Mouse (Mus musculus): ENCODE data around the gene Rps19bp1. TPM values are rescaled to one million over a fixed set of nuclear protein-coding genes. Genes with fewer than 3 reads are reported as not detected.

Rps19bp1 gene
- polyA plus RNA-seq, 1 experiment from 2014 or later = 57.3 TPM

GRCm38 (mm10) chr15:80232331-80232730 lies 31.8 kb downstream of the Rps19bp1 start:
- no peak overlapping the region for H3K27ac ChIP-seq
- H3K36me3 ChIP-seq = peaks cover 20% of the 10 kb centered on the region
- no peak for ATAC-seq (replicated peaks; ENCODE audit: low FRiP score)
- 79% methylated on average over 2 of the region's 2 CpGs for WGBS
- no peak overlapping the region for H3K9ac ChIP-seq
- no peak overlapping the region for H3K4me3 ChIP-seq (replicated peaks)
- no peak overlapping the region for H3K4me2 ChIP-seq
- no peaks in the 10 kb centered on the region for H3K27me3 ChIP-seq
- H3K4me1 ChIP-seq = peaks cover 20% of the 10 kb centered on the region
- H3K9me3 ChIP-seq (replicated peaks) = no peaks in the 10 kb centered on the region

DNA sequence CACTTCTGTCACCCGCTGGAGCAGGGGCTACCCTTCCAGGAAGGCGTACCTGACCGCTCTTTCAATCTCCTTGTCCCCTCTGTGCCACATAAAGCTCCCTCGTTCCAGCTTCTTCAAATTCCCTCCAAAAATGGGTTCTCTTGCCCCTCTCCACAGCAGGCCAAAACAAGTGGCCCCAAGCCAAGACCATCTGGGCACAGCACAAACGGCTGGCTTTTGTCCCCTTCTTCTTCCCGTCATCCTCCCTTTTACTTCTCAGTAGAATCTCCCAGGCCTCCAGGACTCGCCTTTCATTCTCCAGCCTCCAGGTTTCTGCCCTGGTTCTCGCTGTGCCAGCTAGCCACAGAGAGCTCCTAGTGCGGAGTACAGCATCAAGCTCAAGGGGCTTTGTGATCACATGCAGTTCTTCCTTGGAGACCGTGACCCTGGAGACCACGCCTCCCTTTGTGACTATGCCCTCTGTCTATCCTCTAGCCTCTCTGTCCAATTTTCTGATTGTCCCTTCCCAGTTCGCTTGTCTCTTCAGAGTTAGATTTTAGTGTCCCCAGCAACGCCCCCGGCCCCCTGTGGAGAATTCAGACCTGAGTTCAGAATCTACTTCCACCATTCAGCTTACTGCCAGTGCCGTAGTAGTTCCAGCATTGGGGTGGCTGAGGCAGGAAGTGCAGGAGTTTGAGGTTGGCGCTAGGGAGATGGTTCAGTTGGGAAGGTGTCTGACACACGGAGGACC lies 35.9 kb downstream of the Rps19bp1 start:
- no peak overlapping the region for H3K4me2 ChIP-seq
- ATAC-seq (replicated peaks; ENCODE audit: low FRiP score) = no peak
- WGBS = 78% methylated on average over 17 of the region's 17 CpGs

GRCm38 (mm10) chr15:80225796-80226195 lies 38.3 kb downstream of the Rps19bp1 start:
- Histone ChIP-seq H3K4me3 (replicated peaks) (no peak overlapping the region), H3K4me2 (no peak overlapping the region), H3K9ac (no peak overlapping the region), H3K27me3 (no peaks in the 10 kb centered on the region), H3K9me3 (replicated peaks) (no peaks in the 10 kb centered on the region), H3K36me3 (no peaks in the 10 kb centered on the region), H3K27ac (no peak overlapping the region), H3K4me1 (peaks cover 4% of the 10 kb centered on the region; the same call in 1 of the 2 replicates)
- WGBS = 47% methylated on average over 2 of the region's 2 CpGs
- no peak for ATAC-seq (replicated peaks; ENCODE audit: low FRiP score)

More for the DNA sequence above, 35.9 kb downstream of the Rps19bp1 start:
- Histone ChIP-seq H3K27ac (no peak overlapping the region), H3K9ac (no peak overlapping the region), H3K27me3 (no peaks in the 10 kb centered on the region), H3K4me1 (peaks cover 8% of the 10 kb centered on the region), H3K9me3 (replicated peaks) (no peaks in the 10 kb centered on the region), H3K4me3 (replicated peaks) (no peak overlapping the region), H3K36me3 (no peaks in the 10 kb centered on the region)

DNA sequence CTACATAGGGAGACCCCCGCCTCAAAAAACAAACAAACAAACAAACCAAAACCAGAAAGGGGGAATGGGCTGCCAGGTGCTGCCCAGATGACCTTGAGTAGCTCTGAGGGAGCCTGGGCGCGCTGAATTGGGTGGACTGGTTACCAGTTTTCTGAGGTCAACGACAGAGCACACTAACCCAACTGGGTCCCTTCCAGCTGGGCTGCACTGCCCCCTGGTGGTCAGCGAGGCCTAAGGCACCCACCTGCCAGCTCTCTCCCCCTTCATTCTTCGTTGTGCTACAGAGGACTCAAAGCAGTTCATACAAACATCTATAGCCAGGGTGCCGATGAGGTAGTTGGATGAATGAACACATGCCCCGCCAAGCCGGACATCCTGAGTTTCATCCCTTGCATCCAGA lies 38.9 kb downstream of the Rps19bp1 start:
- H3K9ac ChIP-seq = no peak overlapping the region
- no peak overlapping the region for H3K4me2 ChIP-seq
- no peak overlapping the region for H3K27ac ChIP-seq
- H3K9me3 ChIP-seq (replicated peaks) = no peaks in the 10 kb centered on the region
- H3K36me3 ChIP-seq = no peaks in the 10 kb centered on the region
- no peaks in the 10 kb centered on the region for H3K27me3 ChIP-seq
- ATAC-seq (replicated peaks; ENCODE audit: low FRiP score) = no peak; the same call in 1 of the 2 replicates
- WGBS = 30% methylated on average over 9 of the region's 9 CpGs
- peaks cover 4% of the 10 kb centered on the region; the same call in 1 of the 2 replicates for H3K4me1 ChIP-seq
- no peak overlapping the region for H3K4me3 ChIP-seq (replicated peaks)

GRCm38 (mm10) chr15:80223751-80224150 lies 40.4 kb downstream of the Rps19bp1 start:
- Histone ChIP-seq H3K4me1 (peaks cover 11% of the 10 kb centered on the region), H3K36me3 (no peaks in the 10 kb centered on the region), H3K27ac (no peak overlapping the region), H3K27me3 (no peaks in the 10 kb centered on the region), H3K4me2 (no peak overlapping the region), H3K9ac (no peak overlapping the region), H3K9me3 (replicated peaks) (no peaks in the 10 kb centered on the region), H3K4me3 (replicated peaks) (no peak overlapping the region)
- WGBS = 89% methylated on average over 7 of the region's 7 CpGs
- ATAC-seq (replicated peaks; ENCODE audit: low FRiP score) = no peak

DNA sequence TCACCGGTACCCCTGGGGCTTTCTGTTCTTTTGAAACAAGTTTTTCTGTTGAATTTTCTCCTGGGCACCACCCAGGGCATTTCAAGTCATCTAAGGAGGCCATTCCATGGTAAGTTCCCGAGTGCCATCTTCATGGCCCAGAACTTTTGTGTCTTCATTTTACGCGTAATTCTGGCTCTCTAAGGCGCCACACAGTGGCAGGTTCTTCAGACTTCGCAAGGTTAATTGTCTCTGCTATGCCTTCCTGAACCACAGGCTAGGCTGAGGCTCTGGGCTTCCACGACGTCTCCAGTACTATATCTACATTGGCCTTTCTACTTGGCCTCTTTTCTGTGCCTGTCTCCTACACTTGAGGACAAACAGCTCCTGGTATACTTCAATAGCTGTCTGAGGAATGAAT lies 43.1 kb downstream of the Rps19bp1 start:
- Histone ChIP-seq H3K4me1 (peaks cover 11% of the 10 kb centered on the region), H3K4me2 (no peak overlapping the region), H3K9ac (no peak overlapping the region), H3K4me3 (replicated peaks) (no peak overlapping the region), H3K27ac (no peak overlapping the region), H3K36me3 (no peaks in the 10 kb centered on the region), H3K9me3 (replicated peaks) (no peaks in the 10 kb centered on the region), H3K27me3 (no peaks in the 10 kb centered on the region)
- WGBS = 72% methylated on average over 8 of the region's 8 CpGs
- no peak for ATAC-seq (replicated peaks; ENCODE audit: low FRiP score)

- Histone ChIP-seq H3K4me2 (peak overlapping the region; percentile 32), H3K4me3 (replicated peaks) (no peak overlapping the region), H3K27ac (no peak overlapping the region), H3K36me3 (no peaks in the 10 kb centered on the region), H3K9ac (no peak overlapping the region), H3K9me3 (replicated peaks) (no peaks in the 10 kb centered on the region), H3K4me1 (peaks cover 7% of the 10 kb centered on the region), H3K27me3 (no peaks in the 10 kb centered on the region)
- no peak for ATAC-seq (replicated peaks; ENCODE audit: low FRiP score)
- WGBS = 69% methylated on average over 4 of the region's 4 CpGs
Observed at GRCm38 (mm10) chr15:80219705-80220657, 44.1 kb downstream of the Rps19bp1 start.

DNA sequence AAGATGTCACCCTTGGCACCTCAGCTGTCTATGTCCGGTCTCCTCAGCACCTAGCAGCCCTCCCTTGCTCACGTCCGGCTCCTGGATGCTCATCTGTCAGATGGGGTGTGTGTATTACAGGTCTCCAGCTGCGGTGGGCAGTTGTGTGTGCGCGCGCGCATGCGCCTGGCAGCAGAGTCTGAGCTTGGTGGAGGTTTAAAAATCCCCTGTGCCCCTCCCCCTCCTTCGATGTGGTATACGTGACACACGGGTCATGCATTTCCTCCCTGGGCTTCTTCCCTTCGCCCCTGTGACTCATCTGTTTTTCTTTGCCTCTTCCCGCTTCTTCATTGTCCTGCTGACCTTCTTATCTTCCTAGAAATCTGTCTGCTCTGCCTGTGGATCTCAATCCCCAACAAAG lies 44.9 kb downstream of the Rps19bp1 start:
- H3K9ac ChIP-seq = no peak overlapping the region
- 32% methylated on average over 14 of the region's 14 CpGs for WGBS
- H3K4me1 ChIP-seq = peaks cover 7% of the 10 kb centered on the region
- no peak overlapping the region for H3K4me3 ChIP-seq (replicated peaks)
- no peak for ATAC-seq (replicated peaks; ENCODE audit: low FRiP score)
- H3K4me2 ChIP-seq = peak overlapping the region; percentile 32
- no peaks in the 10 kb centered on the region for H3K36me3 ChIP-seq
- H3K27me3 ChIP-seq = no peaks in the 10 kb centered on the region
- no peak overlapping the region for H3K27ac ChIP-seq
- H3K9me3 ChIP-seq (replicated peaks) = no peaks in the 10 kb centered on the region

DNA sequence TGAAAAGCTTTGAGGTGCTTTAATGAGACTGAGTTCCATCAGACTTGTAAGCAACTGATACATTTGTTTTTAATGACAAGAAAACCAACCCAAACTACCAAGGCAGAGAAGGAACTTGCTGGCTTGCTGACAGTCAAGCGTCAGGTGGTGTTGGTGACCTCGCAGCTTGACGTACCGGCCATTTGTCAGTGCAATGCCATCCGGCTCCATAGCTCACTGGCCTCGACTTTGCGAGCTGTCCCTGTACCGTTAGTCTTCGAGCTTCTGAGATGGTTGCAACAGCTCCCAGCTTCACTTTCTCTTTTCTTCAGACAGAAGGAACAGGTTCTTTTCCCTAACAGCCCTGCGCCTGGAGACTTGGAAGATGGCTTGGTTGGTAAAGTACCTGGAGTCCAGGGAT lies 46.6 kb downstream of the Rps19bp1 start:
- no peak overlapping the region for H3K4me2 ChIP-seq
- no peak overlapping the region for H3K27ac ChIP-seq
- H3K4me3 ChIP-seq (replicated peaks) = no peak overlapping the region
- no peaks in the 10 kb centered on the region for H3K9me3 ChIP-seq (replicated peaks)
- H3K9ac ChIP-seq = no peak overlapping the region
- H3K36me3 ChIP-seq = peaks cover 6% of the 10 kb centered on the region; the same call in 1 of the 2 replicates
- no peak for ATAC-seq (replicated peaks; ENCODE audit: low FRiP score)
- H3K27me3 ChIP-seq = no peaks in the 10 kb centered on the region
- WGBS = 84% methylated on average over 10 of the region's 10 CpGs
- peaks cover 7% of the 10 kb centered on the region for H3K4me1 ChIP-seq

DNA sequence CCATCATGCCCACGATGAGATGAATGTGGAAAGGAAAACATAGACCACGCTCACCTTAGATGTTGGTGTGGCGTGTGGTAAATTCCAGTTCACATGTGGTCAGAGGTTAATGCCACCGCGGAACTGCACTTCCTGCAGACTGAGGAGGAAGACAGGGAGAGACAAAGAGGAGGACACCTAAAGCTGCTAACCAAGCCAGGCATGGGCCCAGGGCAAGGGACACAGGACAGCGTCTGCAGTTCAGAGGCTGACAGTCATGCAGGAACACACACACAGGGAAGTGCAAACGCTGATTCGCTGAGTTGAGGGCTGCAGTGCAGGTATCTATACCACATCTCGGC lies 47.7 kb downstream of the Rps19bp1 start:
- no peaks in the 10 kb centered on the region for H3K27me3 ChIP-seq
- H3K4me1 ChIP-seq = peaks cover 7% of the 10 kb centered on the region
- H3K9ac ChIP-seq = no peak overlapping the region
- H3K27ac ChIP-seq = no peak overlapping the region
- H3K4me2 ChIP-seq = no peak overlapping the region
- WGBS = 60% methylated on average over 9 of the region's 9 CpGs
- no peak for ATAC-seq (replicated peaks; ENCODE audit: low FRiP score)
- no peaks in the 10 kb centered on the region for H3K9me3 ChIP-seq (replicated peaks)
- H3K4me3 ChIP-seq (replicated peaks) = no peak overlapping the region
- peaks cover 16% of the 10 kb centered on the region for H3K36me3 ChIP-seq

GRCm38 (mm10) chr15:80215716-80216479 lies 48.2 kb downstream of the Rps19bp1 start:
- Histone ChIP-seq H3K9me3 (replicated peaks) (no peaks in the 10 kb centered on the region), H3K4me3 (replicated peaks) (no peak overlapping the region), H3K4me1 (peaks cover 7% of the 10 kb centered on the region), H3K4me2 (no peak overlapping the region), H3K9ac (no peak overlapping the region), H3K27ac (no peak overlapping the region), H3K36me3 (peaks cover 21% of the 10 kb centered on the region), H3K27me3 (no peaks in the 10 kb centered on the region)
- WGBS = 16% methylated on average over 10 of the region's 10 CpGs
- no peak for ATAC-seq (replicated peaks; ENCODE audit: low FRiP score)

DNA sequence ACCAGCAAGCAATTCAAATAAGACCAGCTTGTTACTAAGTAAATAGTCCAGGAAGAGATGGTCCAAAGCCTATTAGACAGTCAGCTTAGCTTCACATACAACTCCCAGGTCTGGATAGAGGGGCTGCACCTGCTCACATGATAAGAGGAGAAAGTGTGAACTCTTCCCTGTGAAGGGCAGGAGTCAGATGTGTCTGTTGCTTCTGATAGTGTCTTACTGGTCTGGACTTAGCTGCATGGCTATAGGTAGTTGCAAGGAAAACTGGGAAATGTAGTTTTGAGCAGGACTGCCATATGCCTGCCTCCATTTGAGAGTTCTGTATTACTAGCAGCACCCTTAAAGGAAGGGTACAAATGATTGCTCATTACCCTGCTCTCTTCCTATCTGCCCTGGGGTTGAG lies 50.4 kb downstream of the Rps19bp1 start:
- no peak overlapping the region for H3K27ac ChIP-seq
- no peak for ATAC-seq (replicated peaks; ENCODE audit: low FRiP score)
- no peak overlapping the region for H3K4me2 ChIP-seq
- H3K27me3 ChIP-seq = no peaks in the 10 kb centered on the region
- H3K9me3 ChIP-seq (replicated peaks) = no peaks in the 10 kb centered on the region
- peaks cover 21% of the 10 kb centered on the region for H3K36me3 ChIP-seq
- H3K9ac ChIP-seq = no peak overlapping the region
- H3K4me3 ChIP-seq (replicated peaks) = no peak overlapping the region
- H3K4me1 ChIP-seq = peaks cover 2% of the 10 kb centered on the region

Measured in kidney, embryonic 15.5 days (tissue).